Mouse (Mus musculus) cerebellum, adult 2 months (tissue): ENCODE measurements around the gene Coq7.

ENCODE experiments used
- CTCF ChIP-seq: fragments of 200-500 bp; IDR thresholded peaks from 2 replicates; pipeline ENCODE4 v1.5.1; 2011; ENCODE audit warnings: low read depth, mild to moderate bottlenecking, control low read depth, low read length, moderate library complexity, borderline replicate concordance; ENCODE audit not compliant: insufficient read depth
- POLR2A ChIP-seq: fragments of 200-500 bp; IDR thresholded peaks from 2 replicates; pipeline ENCODE4 v1.6.1; 2011; ENCODE audit warnings: low read length, control low read depth, borderline replicate concordance; ENCODE audit not compliant: insufficient read depth

GRCm38 (mm10) chr7:118503844-118504243 lies 29.3 kb downstream of the Coq7 start:
- TF ChIP-seq CTCF (no peak), POLR2A (no peak)
